In genomic region chr14:105511826-105512225, GRCm38 (mm10) we compare ENCODE assay signal across 22 mouse cellular contexts.
DNase-seq lines count a peak whose midpoint lies in the region; ATAC-seq and TF ChIP-seq lines count a peak whose summit lies in the region.
"Had no signal": no experiment of that assay in that cellular context is flagged by ENCODE, and none has a peak within 500 bp of the region (broad histone marks: within the 10 kb centered on the region; RNA-seq: fewer than 3 reads in every experiment).

No protein-coding gene starts in this region.

- peak overlapping the region; percentile 14; the same call in 1 of the 2 replicates for H3K27ac ChIP-seq in hindbrain, embryonic 14.5 days
- H3K27ac ChIP-seq in hindbrain, embryonic 13.5 days: no peak overlapping the region
- peak overlapping the region; percentile 83 for H3K27ac ChIP-seq in layer of hippocampus, adult 2 months
- peak overlapping the region; percentile 34; the same call in 1 of the 2 replicates for H3K27ac ChIP-seq in MEL (ENCODE audit: control insufficient read depth, low read depth, low read length)
- H3K27ac ChIP-seq: embryonic facial prominence, embryonic 10.5 days; embryonic facial prominence, embryonic 12.5 days; forebrain, embryonic 13.5 days; forebrain, embryonic 15.5 days had no signal

- H3K4me2 ChIP-seq in hindbrain, embryonic 14.5 days (replicated peaks): no peak overlapping the region
- no peak overlapping the region for H3K4me2 ChIP-seq in hindbrain, embryonic 13.5 days
- H3K4me2 ChIP-seq: embryonic facial prominence, embryonic 12.5 days; forebrain, embryonic 13.5 days; forebrain, embryonic 15.5 days had no signal

- no peak for TF ChIP-seq CTCF in layer of hippocampus, adult 2 months (conservative IDR thresholded peaks at IDR 0.05)
- no peak for TF ChIP-seq CTCF in MEL (IDR thresholded peaks at IDR 0.05 in 2 of 3, conservative IDR thresholded peaks at IDR 0.05 in 1 of 3; ENCODE audit: control insufficient read depth in 1 of 3, insufficient read depth in 1 of 3, low read depth in 2 of 3, low read length in 3 of 3, poor library complexity in 1 of 3, severe bottlenecking in 1 of 3)

- H3K9me3 ChIP-seq in hindbrain, embryonic 14.5 days (ENCODE audit: control insufficient read depth, low read length): no peaks in the 10 kb centered on the region
- no peaks in the 10 kb centered on the region for H3K9me3 ChIP-seq in hindbrain, embryonic 13.5 days
- H3K9me3 ChIP-seq in MEL (replicated peaks; ENCODE audit: insufficient read depth, low read length): no peaks in the 10 kb centered on the region
- H3K9me3 ChIP-seq: embryonic facial prominence, embryonic 10.5 days; embryonic facial prominence, embryonic 12.5 days; forebrain, embryonic 13.5 days; forebrain, embryonic 15.5 days had no signal

- no peaks in the 10 kb centered on the region for H3K4me1 ChIP-seq in hindbrain, embryonic 14.5 days (replicated peaks; ENCODE audit: control insufficient read depth, insufficient read depth, low read length)
- H3K4me1 ChIP-seq in hindbrain, embryonic 13.5 days (replicated peaks): no peaks in the 10 kb centered on the region
- H3K4me1 ChIP-seq in MEL (ENCODE audit: control insufficient read depth in 1 of 2, insufficient read depth in 2 of 2, low read length in 2 of 2): peaks cover 4 to 5% of the 10 kb centered on the region in 2 experiments; a peak in 3 of 4 replicates
- H3K4me1 ChIP-seq: embryonic facial prominence, embryonic 10.5 days; embryonic facial prominence, embryonic 12.5 days; forebrain, embryonic 13.5 days; forebrain, embryonic 15.5 days had no signal

- DNase-seq in hindbrain, embryonic 14.5 days (ENCODE audit: low spot score): no peak
- DNase-seq in layer of hippocampus, adult 2 months (ENCODE audit: low spot score in 2 of 2): no peak
- no peak for DNase-seq in layer of hippocampus, postnatal 36 days
- peak; percentile 18 for DNase-seq in MEL (ENCODE audit: low read depth, low spot score)
- DNase-seq: adrenal gland, adult 2 months; adrenal gland, postnatal 10 days; adrenal gland, postnatal 25 days; cerebellum, adult 11 months; cerebellum, adult 18-20 months; cerebellum, adult 8-10 months; cerebellum, adult 9-11 months; cerebellum, postnatal 14 days; forebrain, postnatal 0 days had no signal

- TF ChIP-seq EP300 in MEL (IDR thresholded peaks at IDR 0.05; ENCODE audit: low read depth in 1 of 2, low read length in 2 of 2): peak; percentile 40 to 73; a peak in 3 of 4 replicates

- TF ChIP-seq POLR2A in MEL (IDR thresholded peaks at IDR 0.05; ENCODE audit: control insufficient read depth in 1 of 2, insufficient read depth in 1 of 2, low read depth in 1 of 2, low read length in 2 of 2, poor library complexity in 1 of 2): no peak

- no peaks in the 10 kb centered on the region for H3K36me3 ChIP-seq in hindbrain, embryonic 14.5 days (replicated peaks; ENCODE audit: control insufficient read depth, insufficient read depth)
- no peaks in the 10 kb centered on the region for H3K36me3 ChIP-seq in hindbrain, embryonic 13.5 days
- peaks cover 0 to 6% of the 10 kb centered on the region in 2 experiments; a peak in 2 of 4 replicates for H3K36me3 ChIP-seq in MEL (ENCODE audit: control insufficient read depth in 1 of 2, insufficient read depth in 2 of 2, low read length in 2 of 2)
- H3K36me3 ChIP-seq: embryonic facial prominence, embryonic 10.5 days; embryonic facial prominence, embryonic 12.5 days; forebrain, embryonic 15.5 days; G1E had no signal

- no peak overlapping the region for H3K4me3 ChIP-seq in hindbrain, embryonic 14.5 days (replicated peaks; ENCODE audit: low read length)
- H3K4me3 ChIP-seq in hindbrain, embryonic 13.5 days: no peak overlapping the region
- no peak overlapping the region for H3K4me3 ChIP-seq in layer of hippocampus, adult 2 months
- H3K4me3 ChIP-seq in MEL (ENCODE audit: control insufficient read depth in 1 of 2, insufficient read depth in 1 of 2, low read depth in 2 of 2, low read length in 2 of 2): no peak overlapping the region
- H3K4me3 ChIP-seq: embryonic facial prominence, embryonic 10.5 days; embryonic facial prominence, embryonic 12.5 days; forebrain, embryonic 13.5 days; forebrain, embryonic 15.5 days had no signal

- no peaks in the 10 kb centered on the region for H3K79me2 ChIP-seq in MEL (ENCODE audit: control insufficient read depth, insufficient read depth, low read length, poor library complexity)

- WGBS in hindbrain, embryonic 14.5 days: 90% methylated on average over 4 of the region's 4 CpGs
- WGBS in hindbrain, embryonic 13.5 days: 93% methylated on average over 4 of the region's 4 CpGs

- no peak overlapping the region for H3K9ac ChIP-seq in hindbrain, embryonic 14.5 days
- no peak overlapping the region for H3K9ac ChIP-seq in hindbrain, embryonic 13.5 days
- no peak overlapping the region for H3K9ac ChIP-seq in MEL (ENCODE audit: control insufficient read depth, low read depth, low read length, poor library complexity, severe bottlenecking)
- H3K9ac ChIP-seq: embryonic facial prominence, embryonic 12.5 days; forebrain, embryonic 13.5 days; forebrain, embryonic 15.5 days; forebrain, postnatal 0 days had no signal

- no peak for ATAC-seq in hindbrain, embryonic 14.5 days (ENCODE audit: low FRiP score)
- ATAC-seq in hindbrain, embryonic 13.5 days (ENCODE audit: low FRiP score): no peak
- ATAC-seq in granulocyte monocyte progenitor cell, adult 5-6 weeks (replicated peaks; ENCODE audit: poor library complexity, severe bottlenecking): 0 out of 2 replicates have a peak, but pooled peaks have one; percentile 7
- no peak for ATAC-seq in CD4-positive, CD25-positive, alpha-beta regulatory T cell, adult 4 months
- ATAC-seq: forebrain, embryonic 13.5 days; forebrain, embryonic 15.5 days; forebrain, postnatal 0 days had no signal

- no peaks in the 10 kb centered on the region for H3K27me3 ChIP-seq in hindbrain, embryonic 14.5 days (ENCODE audit: control insufficient read depth, insufficient read depth, low read length)
- H3K27me3 ChIP-seq in hindbrain, embryonic 13.5 days: no peaks in the 10 kb centered on the region
- no peaks in the 10 kb centered on the region for H3K27me3 ChIP-seq in MEL (ENCODE audit: control insufficient read depth in 1 of 2, insufficient read depth in 2 of 2, low read length in 2 of 2)
- H3K27me3 ChIP-seq: CH12.LX; embryonic facial prominence, embryonic 12.5 days; forebrain, embryonic 13.5 days; forebrain, embryonic 15.5 days had no signal

- no peak for TF ChIP-seq RAD21 in MEL (IDR thresholded peaks at IDR 0.05; ENCODE audit: low read depth, low read length)

TF ChIP-seq in MEL, 35 proteins besides CTCF, POLR2A, EP300 and RAD21:
- TF ChIP-seq KAT2A (conservative IDR thresholded peaks at IDR 0.05; ENCODE audit: low read depth, low read length) (no peak), MXI1 (IDR thresholded peaks at IDR 0.05; ENCODE audit: low read depth, low read length) (no peak), MYB (IDR thresholded peaks at IDR 0.05; ENCODE audit: low read depth, low read length) (0 out of 2 replicates have a peak, but pooled peaks have one; percentile 10), TAL1 (IDR thresholded peaks at IDR 0.05; ENCODE audit: low read length) (no peak), MAZ (IDR thresholded peaks at IDR 0.05; ENCODE audit: low read depth, low read length) (no peak), RCOR1 (IDR thresholded peaks at IDR 0.05; ENCODE audit: low read depth, low read length) (0 out of 2 replicates have a peak, but pooled peaks have one; percentile 11), USF2 (IDR thresholded peaks at IDR 0.05; ENCODE audit: borderline replicate concordance in 1 of 2, insufficient read depth in 1 of 2, low read depth in 1 of 2, low read length in 2 of 2) (no peak), MEF2A (IDR thresholded peaks at IDR 0.05; ENCODE audit: extremely low read depth, insufficient replicate concordance, low read depth, low read length, poor library complexity, severe bottlenecking) (no peak), ZKSCAN1 (IDR thresholded peaks at IDR 0.05; ENCODE audit: low read depth, low read length) (no peak), NELFE (IDR thresholded peaks at IDR 0.05; ENCODE audit: low read depth, low read length) (no peak), SIN3A (IDR thresholded peaks at IDR 0.05; ENCODE audit: low read length) (no peak), GATA1 (IDR thresholded peaks at IDR 0.05; ENCODE audit: low read depth, low read length) (peak; percentile 49; the same call in 1 of the 2 replicates), MAX (IDR thresholded peaks at IDR 0.05; ENCODE audit: low read length) (no peak), GABPA (IDR thresholded peaks at IDR 0.05; ENCODE audit: low read depth, low read length) (no peak), ZMIZ1 (IDR thresholded peaks at IDR 0.05; ENCODE audit: low read depth, low read length) (no peak), TCF12 (IDR thresholded peaks at IDR 0.05; ENCODE audit: low read depth, low read length) (peak; percentile 61; the same call in 1 of the 2 replicates), USF1 (IDR thresholded peaks at IDR 0.05; ENCODE audit: low read depth, low read length) (no peak)
